Mouse (Mus musculus): ENCODE results near the gene Brd2. TPM values are rescaled to one million over a fixed set of nuclear protein-coding genes. Genes with fewer than 3 reads are reported as not detected.

Brd2 gene
- polyA plus RNA-seq, 1 experiment from 2014 or later, result 95.9 TPM

DNA sequence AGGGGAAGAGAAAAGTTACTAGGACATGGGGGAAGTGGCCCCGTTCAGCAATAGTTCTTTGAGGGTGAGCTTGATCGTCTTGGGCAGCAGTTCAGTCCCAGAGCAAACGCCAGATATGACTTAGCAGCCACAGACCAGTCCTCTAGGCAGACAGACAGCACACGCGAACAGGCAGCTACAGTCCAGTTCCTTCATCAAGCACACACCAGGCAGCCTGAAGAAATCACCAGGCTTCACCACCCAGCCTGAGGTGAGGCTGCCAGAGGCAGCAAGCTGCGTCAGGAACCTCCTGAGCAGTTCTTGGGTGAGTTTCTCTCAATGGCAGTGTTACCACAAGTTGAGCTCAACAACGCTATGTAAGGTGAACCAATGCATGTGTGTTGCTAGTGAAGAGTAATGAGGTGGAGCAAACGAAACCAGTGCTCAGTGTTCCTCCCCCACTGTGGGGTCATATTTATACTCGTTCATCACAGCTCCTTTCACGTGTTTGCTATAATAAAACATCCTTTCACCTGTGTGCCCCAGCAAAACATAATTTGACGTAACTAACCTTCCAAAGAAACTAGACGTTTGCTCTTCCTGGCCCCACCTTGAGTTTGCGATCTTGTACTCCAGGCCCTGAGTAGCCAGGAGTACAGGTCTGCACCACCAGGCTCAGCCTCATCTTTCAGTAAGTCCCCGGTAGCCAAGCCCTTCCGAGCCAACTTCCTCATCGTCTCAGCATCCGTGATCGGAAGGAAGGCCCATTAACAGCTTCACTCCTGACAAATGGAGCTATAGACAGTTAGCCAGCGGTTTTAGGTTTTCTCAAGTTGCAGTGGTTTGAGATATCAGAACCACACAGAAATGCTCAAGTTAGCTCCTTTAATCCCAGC is 7.9 kb upstream of the Brd2 start:
- ATAC-seq (replicated peaks; ENCODE audit: insufficient number of reproducible peaks, low FRiP score, low TSS enrichment, low read depth) (no peak), DNase-seq (ENCODE audit: low spot score) (no peak)
- 83% methylated on average over 19 of the region's 19 CpGs for WGBS
- H3K9ac ChIP-seq (replicated peaks; ENCODE audit: low read length), result no peak overlapping the region
- H3K4me2 ChIP-seq (ENCODE audit: low read depth, low read length), result no peak overlapping the region
- no peaks in the 10 kb centered on the region for H3K9me3 ChIP-seq (replicated peaks; ENCODE audit: control insufficient read depth, low read length)
- H3K4me3 ChIP-seq (ENCODE audit: low read depth, low read length), result no peak overlapping the region
- H3K27ac ChIP-seq (replicated peaks; ENCODE audit: low read depth, low read length), result no peak overlapping the region
- H3K27me3 ChIP-seq (ENCODE audit: control insufficient read depth, insufficient read depth, low read length), result no peaks in the 10 kb centered on the region
- no peaks in the 10 kb centered on the region for H3K4me1 ChIP-seq (ENCODE audit: control insufficient read depth, insufficient read depth, low read length)
- H3K36me3 ChIP-seq (replicated peaks; ENCODE audit: control insufficient read depth, insufficient read depth, low read depth, low read length), result no peaks in the 10 kb centered on the region

DNA sequence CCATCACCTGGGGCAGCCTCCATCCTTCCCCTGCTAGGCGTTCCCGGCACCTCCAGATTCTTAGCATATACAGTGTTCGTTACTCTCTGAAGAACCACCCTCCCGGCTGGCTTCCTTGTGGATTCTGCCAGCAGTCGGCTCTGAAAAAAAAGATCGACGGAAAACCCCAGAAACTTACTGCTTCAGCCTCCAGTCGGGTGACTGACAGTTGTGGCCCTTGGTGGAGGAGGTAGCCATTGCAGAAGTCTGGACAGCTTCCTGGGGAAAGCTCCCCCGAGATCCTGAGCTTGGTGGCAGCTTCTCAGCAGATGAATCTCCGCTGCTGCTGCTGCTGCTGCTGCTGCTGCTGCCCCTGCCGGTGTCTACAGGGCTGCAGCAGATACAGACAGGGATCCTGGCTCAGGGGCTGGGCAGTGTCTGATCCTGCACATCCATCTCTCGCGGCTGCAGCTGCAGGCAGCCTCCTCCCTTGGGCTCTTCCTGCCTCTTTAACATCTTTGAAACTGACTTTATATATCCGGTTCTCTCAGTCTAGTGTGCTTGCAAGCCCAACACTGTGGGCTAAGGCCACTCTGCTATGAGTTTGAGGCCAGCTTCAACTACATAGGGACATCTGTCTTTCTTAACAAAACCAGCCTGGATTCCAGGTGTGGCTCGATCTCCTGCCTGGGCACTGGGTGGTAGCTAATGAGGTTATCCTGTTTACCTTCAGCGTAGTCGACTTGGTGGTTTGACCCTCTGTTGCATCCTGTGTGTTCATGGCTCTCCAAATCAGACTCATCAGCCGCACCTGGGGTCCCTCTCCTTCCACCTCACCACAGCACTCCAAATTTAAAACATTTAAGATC is 6.7 kb upstream of the Brd2 start:
- peak; percentile 40 for DNase-seq (ENCODE audit: low spot score)

DNA sequence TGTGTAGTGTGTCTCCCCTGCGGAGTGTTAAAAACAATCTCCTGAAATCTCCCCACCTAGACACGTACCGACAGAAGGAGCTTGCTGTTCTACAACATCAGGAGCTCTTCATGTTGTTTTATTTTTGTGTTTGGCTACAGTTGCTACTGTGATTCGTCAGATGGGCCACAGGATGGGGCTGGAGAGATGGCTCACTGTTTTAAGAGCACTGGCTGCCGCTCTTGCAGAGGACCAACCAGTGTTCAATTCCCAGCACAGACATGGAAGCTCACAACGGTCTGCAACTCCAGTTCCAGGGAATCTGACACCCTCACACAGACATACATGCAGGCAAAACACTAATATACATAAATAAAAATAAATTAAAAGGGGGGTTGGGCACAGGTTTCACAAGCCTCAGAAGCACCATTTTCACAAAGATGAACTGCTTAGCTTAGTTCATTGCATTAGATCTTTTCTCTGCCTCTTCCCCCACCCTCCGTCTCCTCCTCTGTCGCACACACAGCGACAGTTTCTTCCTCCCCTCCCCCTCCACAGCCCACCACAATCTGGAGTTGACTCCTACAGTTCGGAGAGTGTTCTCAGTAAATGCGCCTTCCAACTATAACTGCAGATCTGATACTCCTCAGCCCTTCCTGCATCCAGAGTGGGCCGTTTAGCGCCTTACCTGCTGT is 6.0 kb upstream of the Brd2 start:
- Histone ChIP-seq H3K4me3 (ENCODE audit: low read depth, low read length) (no peak overlapping the region), H3K27ac (replicated peaks; ENCODE audit: low read depth, low read length) (no peak overlapping the region), H3K4me2 (ENCODE audit: low read depth, low read length) (no peak overlapping the region), H3K36me3 (replicated peaks; ENCODE audit: control insufficient read depth, insufficient read depth, low read depth, low read length) (no peaks in the 10 kb centered on the region), H3K9ac (replicated peaks; ENCODE audit: low read length) (no peak overlapping the region), H3K4me1 (ENCODE audit: control insufficient read depth, insufficient read depth, low read length) (no peaks in the 10 kb centered on the region), H3K9me3 (replicated peaks; ENCODE audit: control insufficient read depth, low read length) (no peaks in the 10 kb centered on the region), H3K27me3 (ENCODE audit: control insufficient read depth, insufficient read depth, low read length) (no peaks in the 10 kb centered on the region)
- ATAC-seq (replicated peaks; ENCODE audit: insufficient number of reproducible peaks, low FRiP score, low TSS enrichment, low read depth) (no peak), DNase-seq (ENCODE audit: low spot score) (no peak)
- 17% methylated on average over 13 of the region's 13 CpGs for WGBS

More for the DNA sequence above, 6.7 kb upstream of the Brd2 start:
- no peak overlapping the region for H3K4me3 ChIP-seq (ENCODE audit: low read depth, low read length)
- no peak for ATAC-seq (replicated peaks; ENCODE audit: insufficient number of reproducible peaks, low FRiP score, low TSS enrichment, low read depth)
- no peak overlapping the region for H3K27ac ChIP-seq (replicated peaks; ENCODE audit: low read depth, low read length)
- 20% methylated on average over 18 of the region's 18 CpGs for WGBS
- no peak overlapping the region for H3K4me2 ChIP-seq (ENCODE audit: low read depth, low read length)
- no peaks in the 10 kb centered on the region for H3K9me3 ChIP-seq (replicated peaks; ENCODE audit: control insufficient read depth, low read length)
- no peaks in the 10 kb centered on the region for H3K4me1 ChIP-seq (ENCODE audit: control insufficient read depth, insufficient read depth, low read length)
- no peaks in the 10 kb centered on the region for H3K27me3 ChIP-seq (ENCODE audit: control insufficient read depth, insufficient read depth, low read length)
- no peaks in the 10 kb centered on the region for H3K36me3 ChIP-seq (replicated peaks; ENCODE audit: control insufficient read depth, insufficient read depth, low read depth, low read length)
- no peak overlapping the region for H3K9ac ChIP-seq (replicated peaks; ENCODE audit: low read length)

DNA sequence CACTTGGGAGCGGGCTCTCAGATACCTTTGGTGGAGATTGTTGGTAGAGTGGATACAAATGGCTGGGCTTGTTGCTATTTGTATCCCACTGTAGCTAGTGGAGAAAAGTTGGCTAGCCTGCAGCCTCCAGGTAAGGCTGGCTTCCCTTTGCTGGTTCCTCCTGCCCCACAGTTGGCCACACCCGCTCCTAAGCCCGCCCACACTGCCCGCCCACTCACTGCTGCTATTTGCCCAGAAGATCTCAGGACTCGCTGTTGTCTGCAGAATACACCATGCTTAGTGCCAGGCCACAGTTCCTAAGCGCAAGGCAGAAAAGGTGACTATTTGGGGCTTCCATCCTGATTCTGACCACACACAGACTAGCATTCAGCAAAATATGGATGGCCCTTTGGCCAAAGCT is 5.0 kb upstream of the Brd2 start:
- no peaks in the 10 kb centered on the region for H3K4me1 ChIP-seq (ENCODE audit: control insufficient read depth, insufficient read depth, low read length)
- no peak overlapping the region for H3K27ac ChIP-seq (replicated peaks; ENCODE audit: low read depth, low read length)
- H3K4me3 ChIP-seq (ENCODE audit: low read depth, low read length), result no peak overlapping the region
- no peak overlapping the region for H3K4me2 ChIP-seq (ENCODE audit: low read depth, low read length)
- H3K36me3 ChIP-seq (replicated peaks; ENCODE audit: control insufficient read depth, insufficient read depth, low read depth, low read length), result no peaks in the 10 kb centered on the region
- DNase-seq (ENCODE audit: low spot score), result no peak
- ATAC-seq (replicated peaks; ENCODE audit: insufficient number of reproducible peaks, low FRiP score, low TSS enrichment, low read depth), result no peak
- H3K27me3 ChIP-seq (ENCODE audit: control insufficient read depth, insufficient read depth, low read length), result no peaks in the 10 kb centered on the region
- WGBS, result 22% methylated on average over 6 of the region's 6 CpGs
- no peaks in the 10 kb centered on the region for H3K9me3 ChIP-seq (replicated peaks; ENCODE audit: control insufficient read depth, low read length)
- no peak overlapping the region for H3K9ac ChIP-seq (replicated peaks; ENCODE audit: low read length)

DNA sequence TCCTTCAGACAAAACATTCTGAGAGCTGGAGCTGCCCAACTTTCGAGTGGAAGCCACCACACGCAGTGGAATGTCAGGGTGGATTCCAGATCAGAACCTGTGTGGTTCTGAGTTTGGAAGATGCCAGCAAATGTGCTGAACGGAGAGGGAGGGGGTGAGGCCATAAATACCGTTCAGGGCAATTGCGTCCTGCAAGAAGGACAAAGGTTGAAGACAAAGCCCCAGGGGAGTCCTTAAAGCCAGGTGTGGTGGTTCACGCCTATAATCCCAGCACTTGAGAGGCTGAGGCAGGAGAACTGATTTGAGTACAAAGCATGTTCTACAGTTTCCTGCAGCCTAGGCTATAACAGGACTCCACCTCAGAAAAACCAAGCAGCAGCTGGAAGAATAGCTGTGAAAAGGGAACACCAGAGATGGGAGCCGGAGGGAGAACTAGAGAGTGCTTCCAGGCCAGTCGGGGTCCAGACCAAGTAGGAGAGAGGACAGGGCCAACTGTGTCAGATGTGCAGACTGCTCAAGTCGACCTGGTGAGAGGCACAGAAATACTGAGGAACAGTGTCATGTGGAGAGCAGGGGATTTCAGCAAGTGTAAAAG is 4.5 kb upstream of the Brd2 start:
- H3K4me2 ChIP-seq (ENCODE audit: low read depth, low read length), result no peak overlapping the region
- no peaks in the 10 kb centered on the region for H3K9me3 ChIP-seq (replicated peaks; ENCODE audit: control insufficient read depth, low read length)
- DNase-seq (ENCODE audit: low spot score), result no peak
- no peaks in the 10 kb centered on the region for H3K27me3 ChIP-seq (ENCODE audit: control insufficient read depth, insufficient read depth, low read length)
- H3K27ac ChIP-seq (replicated peaks; ENCODE audit: low read depth, low read length), result no peak overlapping the region
- H3K4me1 ChIP-seq (ENCODE audit: control insufficient read depth, insufficient read depth, low read length), result no peaks in the 10 kb centered on the region
- ATAC-seq (replicated peaks; ENCODE audit: insufficient number of reproducible peaks, low FRiP score, low TSS enrichment, low read depth), result no peak
- H3K4me3 ChIP-seq (ENCODE audit: low read depth, low read length), result no peak overlapping the region
- no peak overlapping the region for H3K9ac ChIP-seq (replicated peaks; ENCODE audit: low read length)
- no peaks in the 10 kb centered on the region for H3K36me3 ChIP-seq (replicated peaks; ENCODE audit: control insufficient read depth, insufficient read depth, low read depth, low read length)
- WGBS, result 58% methylated on average over 9 of the region's 9 CpGs

DNA sequence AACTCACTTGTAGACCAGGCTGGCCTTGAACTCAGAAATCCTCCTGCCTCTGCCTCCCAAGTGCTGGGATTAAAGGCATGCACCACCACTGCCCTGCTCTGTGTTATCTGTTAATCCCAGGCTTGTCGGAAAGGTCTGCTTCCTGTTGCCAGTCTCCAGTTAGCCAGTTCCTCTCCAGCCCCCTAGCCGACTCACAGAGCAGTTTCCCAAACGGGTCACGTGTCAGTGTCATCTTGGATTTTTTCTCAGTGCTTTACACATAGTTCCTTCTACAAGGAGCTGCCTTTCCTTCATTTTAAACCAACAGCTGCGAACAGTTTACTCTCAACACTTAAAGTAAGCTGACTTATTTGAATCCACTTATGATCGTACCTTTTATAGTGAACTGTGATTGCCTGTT is 2.2 kb upstream of the Brd2 start:
- WGBS, result 84% methylated on average over 6 of the region's 6 CpGs
- no peak for ATAC-seq (replicated peaks; ENCODE audit: insufficient number of reproducible peaks, low FRiP score, low TSS enrichment, low read depth)
- Histone ChIP-seq H3K36me3 (replicated peaks; ENCODE audit: control insufficient read depth, insufficient read depth, low read depth, low read length) (no peaks in the 10 kb centered on the region), H3K27ac (replicated peaks; ENCODE audit: low read depth, low read length) (no peak overlapping the region), H3K4me1 (ENCODE audit: control insufficient read depth, insufficient read depth, low read length) (no peaks in the 10 kb centered on the region), H3K9ac (replicated peaks; ENCODE audit: low read length) (no peak overlapping the region), H3K27me3 (ENCODE audit: control insufficient read depth, insufficient read depth, low read length) (no peaks in the 10 kb centered on the region), H3K4me2 (ENCODE audit: low read depth, low read length) (no peak overlapping the region), H3K4me3 (ENCODE audit: low read depth, low read length) (no peak overlapping the region), H3K9me3 (replicated peaks; ENCODE audit: control insufficient read depth, low read length) (no peaks in the 10 kb centered on the region)
- DNase-seq (ENCODE audit: low spot score), result no peak

DNA sequence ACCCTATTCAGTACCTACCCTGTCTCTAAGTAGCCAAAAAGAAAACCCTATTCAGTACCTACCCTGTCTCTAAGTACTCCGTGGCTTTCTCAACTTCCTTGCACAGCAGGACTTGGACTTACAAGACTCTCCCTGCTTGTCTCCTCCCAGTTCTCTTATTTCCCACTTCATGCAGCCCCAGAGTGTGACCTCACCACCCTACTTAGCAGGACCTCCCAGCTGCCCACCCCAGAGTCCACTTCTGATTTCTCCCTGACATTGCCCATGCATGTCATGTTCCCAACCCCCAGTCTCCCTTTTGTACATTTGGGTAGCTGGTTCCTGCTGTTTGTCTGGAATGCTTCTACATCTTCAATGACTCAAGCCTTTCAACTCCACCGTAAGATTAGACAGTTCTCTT is 1.1 kb upstream of the Brd2 start:
- Histone ChIP-seq H3K4me2 (ENCODE audit: low read depth, low read length) (peak overlapping the region; percentile 94), H3K9me3 (replicated peaks; ENCODE audit: control insufficient read depth, low read length) (no peaks in the 10 kb centered on the region), H3K4me1 (ENCODE audit: control insufficient read depth, insufficient read depth, low read length) (no peaks in the 10 kb centered on the region), H3K27ac (replicated peaks; ENCODE audit: low read depth, low read length) (peak overlapping the region; percentile 100), H3K9ac (replicated peaks; ENCODE audit: low read length) (peak overlapping the region; percentile 98), H3K36me3 (replicated peaks; ENCODE audit: control insufficient read depth, insufficient read depth, low read depth, low read length) (peaks cover 3% of the 10 kb centered on the region), H3K4me3 (ENCODE audit: low read depth, low read length) (peak overlapping the region; percentile 100), H3K27me3 (ENCODE audit: control insufficient read depth, insufficient read depth, low read length) (no peaks in the 10 kb centered on the region)
- DNase-seq (ENCODE audit: low spot score) (peak; percentile 41), ATAC-seq (replicated peaks; ENCODE audit: insufficient number of reproducible peaks, low FRiP score, low TSS enrichment, low read depth) (no peak)
- WGBS, result 13% methylated on average over 2 of the region's 2 CpGs
